Mouse (Mus musculus) erythroblast, embryonic 14.5 days (primary cell): Measurements from ENCODE around the gene Nav1. TPM values are rescaled to one million over a fixed set of nuclear protein-coding genes. Genes with fewer than 3 reads are reported as not detected.
A peak's percentile ranks its signal among the peaks of the same experiment; 100 is the strongest.

Source experiments
- H3K27me3 ChIP-seq: 2 replicates; pipeline ENCODE4 v1.6.1; 2012; ENCODE audit warnings: inconsistent platforms; ENCODE audit not compliant: control insufficient read depth
- H3K36me3 ChIP-seq: 2 replicates; pipeline ENCODE4 v1.6.1; 2012; ENCODE audit warnings: mild to moderate bottlenecking, inconsistent platforms; ENCODE audit not compliant: control insufficient read depth
- H3K4me1 ChIP-seq: 2 replicates; pipeline ENCODE4 v1.6.1; 2012; ENCODE audit warnings: inconsistent platforms; ENCODE audit not compliant: control insufficient read depth
- H3K4me3 ChIP-seq: replicated peaks from 2 replicates; pipeline ENCODE3; 2012; ENCODE audit warnings: moderate library complexity, mild to moderate bottlenecking, inconsistent platforms
- H3K9me3 ChIP-seq: 2 replicates; pipeline ENCODE4 v1.6.1; 2012; ENCODE audit warnings: low read length, inconsistent platforms, mixed read lengths; ENCODE audit not compliant: control insufficient read depth
- GATA1 ChIP-seq: IDR thresholded peaks from 2 replicates; pipeline ENCODE4 v1.6.1; 2012; ENCODE audit warnings: low read length, inconsistent platforms, mixed read lengths
- TAL1 ChIP-seq: IDR thresholded peaks from 3 replicates; pipeline ENCODE4 v1.6.1; 2012; ENCODE audit warnings: low read length, inconsistent platforms, mixed read lengths
- polyA plus RNA-seq: library from polyadenylated mRNA; stranded (reverse); fragments of >175 nt; gene quantifications from 2 replicates; pipeline ENCODE4 v1.2.3, GENCODE M21; 2012

Nav1 gene
- polyA plus RNA-seq, 1 experiment: 0.01 TPM

DNA sequence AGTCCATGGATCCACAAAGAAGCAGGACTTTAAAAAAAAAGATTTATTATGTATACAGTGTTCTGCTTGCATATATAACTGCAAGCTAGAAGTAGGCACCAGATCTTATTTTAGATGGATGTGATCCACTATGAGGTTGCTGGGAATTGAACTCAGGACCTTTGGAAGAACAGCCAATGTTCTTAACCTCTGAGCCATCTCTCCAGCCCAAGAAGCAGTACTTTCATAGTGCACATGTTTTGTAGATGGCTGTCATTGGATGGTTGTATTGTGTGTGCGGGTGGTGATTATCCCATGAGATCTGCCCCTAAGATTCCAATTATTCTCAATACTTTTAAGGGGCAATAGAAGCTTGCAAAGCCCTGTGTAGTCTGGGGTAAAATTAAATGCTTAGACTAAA, 124.4 kb downstream of the Nav1 start:
- no peaks in the 10 kb centered on the region for H3K9me3 ChIP-seq
- TF ChIP-seq TAL1 (no peak), GATA1 (no peak)
- no peaks in the 10 kb centered on the region for H3K27me3 ChIP-seq
- H3K4me1 ChIP-seq: no peaks in the 10 kb centered on the region
- H3K36me3 ChIP-seq: no peaks in the 10 kb centered on the region
- H3K4me3 ChIP-seq: no peak overlapping the region

DNA sequence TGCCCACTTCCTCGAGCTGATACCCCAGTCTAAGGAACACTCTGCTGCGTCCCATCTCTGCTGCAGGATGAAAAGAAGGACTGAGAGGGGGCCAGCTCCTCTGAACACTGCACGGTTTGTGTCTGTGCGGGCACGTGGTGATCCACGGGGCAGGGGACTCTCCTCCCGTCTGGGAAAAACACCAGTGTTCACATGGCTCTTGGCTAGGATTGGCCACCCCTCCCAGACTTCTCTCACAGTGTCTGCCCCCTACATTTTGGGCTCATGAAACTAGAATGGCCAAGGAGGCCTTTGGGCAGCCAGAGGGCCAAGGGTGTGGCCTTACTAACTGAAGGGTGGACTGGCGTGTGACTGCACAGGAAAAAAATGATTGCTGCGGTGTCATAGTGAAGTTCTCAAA, 125.4 kb downstream of the Nav1 start:
- no peaks in the 10 kb centered on the region for H3K9me3 ChIP-seq
- TF ChIP-seq TAL1 (no peak), GATA1 (no peak)
- H3K4me1 ChIP-seq: no peaks in the 10 kb centered on the region
- H3K36me3 ChIP-seq: no peaks in the 10 kb centered on the region
- no peak overlapping the region for H3K4me3 ChIP-seq
- no peaks in the 10 kb centered on the region for H3K27me3 ChIP-seq

DNA sequence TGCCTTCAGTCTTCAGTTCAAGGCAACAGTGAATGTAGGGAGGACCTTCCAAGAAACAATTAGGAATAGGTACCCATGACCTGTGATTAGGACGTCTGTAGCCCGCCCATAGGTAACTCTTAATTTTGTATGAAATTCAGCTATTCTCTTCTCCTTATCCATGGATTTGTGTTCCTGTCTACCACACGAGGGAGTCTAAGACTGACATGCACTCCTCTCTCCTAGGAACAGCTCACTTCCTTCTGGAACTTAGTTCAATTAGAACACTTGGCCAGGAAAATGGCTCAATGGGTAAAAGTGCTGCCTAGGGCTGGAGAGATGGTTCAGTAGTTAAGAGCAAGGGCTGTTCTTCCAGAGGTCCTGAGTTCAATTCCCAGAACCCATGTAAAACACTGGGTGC, 126.3 kb downstream of the Nav1 start:
- Histone ChIP-seq H3K9me3 (no peaks in the 10 kb centered on the region), H3K27me3 (no peaks in the 10 kb centered on the region), H3K36me3 (no peaks in the 10 kb centered on the region), H3K4me3 (no peak overlapping the region), H3K4me1 (no peaks in the 10 kb centered on the region)
- no peak for TF ChIP-seq TAL1
- no peak for TF ChIP-seq GATA1

DNA sequence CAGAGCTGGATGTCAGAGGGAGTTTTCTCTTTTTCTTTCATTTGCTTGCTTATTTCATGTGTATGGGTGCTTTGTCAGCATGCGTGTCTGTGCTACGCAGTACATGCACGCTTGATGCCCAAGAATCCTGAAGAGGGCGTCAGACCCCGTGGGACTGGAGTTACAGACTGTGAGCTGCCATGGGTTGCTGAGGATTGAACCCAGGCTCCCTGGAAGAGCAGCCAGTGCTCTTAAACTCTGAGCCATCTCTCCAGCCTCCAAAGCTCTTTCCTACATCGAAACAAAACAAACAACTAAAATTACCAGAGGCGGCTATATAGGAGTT, 131.6 kb downstream of the Nav1 start:
- no peaks in the 10 kb centered on the region for H3K4me1 ChIP-seq
- TF ChIP-seq GATA1 (no peak), TAL1 (no peak)
- no peaks in the 10 kb centered on the region; the same call in 1 of the 2 replicates for H3K36me3 ChIP-seq
- no peaks in the 10 kb centered on the region for H3K27me3 ChIP-seq
- H3K9me3 ChIP-seq: no peaks in the 10 kb centered on the region
- no peak overlapping the region for H3K4me3 ChIP-seq

DNA sequence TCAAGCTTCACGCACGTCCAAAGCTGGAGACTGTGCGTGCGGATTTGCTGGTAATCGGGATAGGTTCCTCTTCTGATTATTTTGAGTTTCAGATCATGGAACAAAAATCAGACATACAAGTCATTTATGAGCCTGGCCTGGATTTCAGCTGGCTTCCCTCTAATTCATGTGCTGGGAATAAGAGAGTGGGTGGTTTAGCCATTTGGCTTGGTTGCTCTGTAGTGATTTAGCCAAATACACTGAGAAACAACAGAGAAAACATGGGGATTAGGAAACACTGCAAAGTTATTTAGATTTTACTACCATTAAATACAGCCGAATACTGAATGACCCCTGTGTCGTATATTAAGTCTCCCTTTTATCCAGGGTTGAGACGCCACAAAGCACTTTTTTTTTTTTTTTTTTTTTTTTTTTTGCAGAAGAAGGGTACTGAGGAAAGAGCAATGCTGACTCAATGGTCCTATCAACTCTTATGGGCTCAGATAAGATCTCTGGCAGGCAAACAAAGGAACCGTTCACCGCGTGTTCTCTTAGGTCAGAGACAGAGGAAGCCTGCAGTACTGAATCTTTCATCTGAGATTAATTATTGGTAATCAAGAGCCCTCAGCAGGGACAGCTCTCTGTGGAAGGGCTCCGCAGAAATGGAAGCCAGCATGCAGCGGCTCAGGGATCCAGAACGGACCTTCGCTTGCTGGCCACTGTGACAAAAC, 132.1 kb downstream of the Nav1 start:
- TF ChIP-seq TAL1 (no peak), GATA1 (no peak)
- Histone ChIP-seq H3K4me1 (no peaks in the 10 kb centered on the region), H3K4me3 (no peak overlapping the region), H3K36me3 (no peaks in the 10 kb centered on the region; the same call in 1 of the 2 replicates), H3K9me3 (no peaks in the 10 kb centered on the region), H3K27me3 (no peaks in the 10 kb centered on the region)

DNA sequence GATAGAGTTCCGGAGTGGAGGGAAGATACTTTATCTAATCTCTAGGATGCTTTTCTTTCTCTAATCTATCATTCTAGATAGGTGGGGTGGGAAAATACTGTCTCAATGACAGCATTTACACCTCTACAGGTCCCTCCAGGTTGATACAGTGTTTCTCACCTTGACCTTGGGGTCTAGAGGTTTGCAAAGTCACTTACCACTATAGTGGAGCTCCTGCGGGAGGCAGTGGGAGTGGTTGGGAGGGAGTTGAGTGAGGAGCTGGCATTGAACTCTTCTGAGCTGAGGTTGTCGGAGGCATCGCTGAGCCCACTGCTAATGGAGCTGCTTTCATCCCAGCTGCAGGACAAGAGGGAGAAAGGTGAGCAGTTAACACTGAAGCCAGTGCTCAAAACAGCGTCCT, 134.6 kb downstream of the Nav1 start:
- H3K27me3 ChIP-seq: no peaks in the 10 kb centered on the region
- H3K9me3 ChIP-seq: no peaks in the 10 kb centered on the region
- TF ChIP-seq GATA1: no peak
- TF ChIP-seq TAL1: no peak
- H3K4me3 ChIP-seq: no peak overlapping the region
- H3K36me3 ChIP-seq: no peaks in the 10 kb centered on the region; the same call in 1 of the 2 replicates
- peaks cover 5% of the 10 kb centered on the region for H3K4me1 ChIP-seq

DNA sequence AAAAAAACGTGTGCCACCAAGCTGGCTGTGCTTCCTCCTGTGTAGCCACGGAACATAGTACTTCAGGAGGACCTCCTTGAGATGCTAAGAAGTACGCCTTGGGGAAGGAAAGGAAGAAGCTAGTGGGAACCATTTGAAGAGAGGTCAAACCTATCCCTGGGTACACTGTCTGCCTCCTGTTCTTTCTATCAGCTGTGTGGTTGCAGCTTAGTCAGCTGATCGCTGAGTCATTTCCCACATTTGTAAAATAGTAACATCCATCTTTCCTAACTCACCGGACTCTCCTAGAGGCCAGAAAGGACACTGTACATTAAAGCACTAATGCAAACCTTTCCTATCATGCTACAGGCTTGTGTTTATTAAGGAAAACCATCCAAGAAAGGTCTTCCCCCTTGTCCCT, 135.4 kb downstream of the Nav1 start:
- H3K27me3 ChIP-seq: no peaks in the 10 kb centered on the region
- H3K4me1 ChIP-seq: peaks cover 13% of the 10 kb centered on the region
- no peaks in the 10 kb centered on the region for H3K9me3 ChIP-seq
- H3K4me3 ChIP-seq: no peak overlapping the region
- TF ChIP-seq TAL1 (no peak), GATA1 (no peak)
- H3K36me3 ChIP-seq: no peaks in the 10 kb centered on the region; the same call in 1 of the 2 replicates

DNA sequence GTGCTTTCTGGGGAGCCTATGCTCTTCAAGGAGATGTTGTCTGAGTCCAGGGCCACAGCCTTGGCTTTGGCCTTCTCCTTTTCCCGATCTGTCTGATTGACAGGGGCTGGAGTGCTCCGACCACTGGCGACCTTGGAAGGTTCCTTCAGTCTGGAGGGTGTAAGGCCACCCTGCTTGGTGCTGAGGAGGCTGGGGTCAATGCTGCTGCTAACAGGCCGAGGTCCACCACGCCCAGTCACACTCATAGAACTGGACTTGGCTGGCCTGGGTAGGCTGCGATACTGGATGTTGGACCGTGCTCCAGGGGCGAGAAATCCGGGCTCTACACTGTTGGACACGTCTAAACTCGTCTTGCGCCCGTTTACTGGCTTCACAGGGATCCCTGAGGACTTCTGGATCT, 136.5 kb downstream of the Nav1 start:
- Histone ChIP-seq H3K4me3 (no peak overlapping the region), H3K36me3 (no peaks in the 10 kb centered on the region; the same call in 1 of the 2 replicates), H3K9me3 (no peaks in the 10 kb centered on the region), H3K27me3 (no peaks in the 10 kb centered on the region), H3K4me1 (peaks cover 21% of the 10 kb centered on the region)
- TF ChIP-seq TAL1 (no peak), GATA1 (no peak)

DNA sequence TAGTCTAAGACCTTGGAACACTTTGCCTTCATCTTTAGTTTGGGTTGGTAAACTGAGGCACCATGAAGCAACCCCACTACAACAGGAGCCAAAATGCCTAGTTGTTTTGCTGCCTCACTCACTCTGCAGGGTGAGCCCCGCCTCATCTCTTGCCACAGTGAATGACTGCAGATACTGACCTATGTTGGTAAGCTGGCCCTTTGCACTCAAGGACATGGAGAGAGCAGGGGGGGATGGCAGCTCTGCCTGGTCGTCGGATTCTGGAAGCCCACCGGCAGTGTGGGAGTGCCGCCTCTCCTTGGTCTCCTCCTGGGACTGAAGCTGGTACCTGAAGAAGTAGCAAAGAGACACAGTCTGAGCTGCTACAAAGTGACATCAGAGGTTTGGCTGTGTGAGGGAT, 139.6 kb downstream of the Nav1 start:
- H3K4me3 ChIP-seq: peak overlapping the region; percentile 33
- TF ChIP-seq TAL1 (no peak), GATA1 (no peak)
- H3K36me3 ChIP-seq: no peaks in the 10 kb centered on the region; the same call in 1 of the 2 replicates
- H3K4me1 ChIP-seq: peaks cover 21% of the 10 kb centered on the region
- no peaks in the 10 kb centered on the region for H3K27me3 ChIP-seq
- no peaks in the 10 kb centered on the region for H3K9me3 ChIP-seq

DNA sequence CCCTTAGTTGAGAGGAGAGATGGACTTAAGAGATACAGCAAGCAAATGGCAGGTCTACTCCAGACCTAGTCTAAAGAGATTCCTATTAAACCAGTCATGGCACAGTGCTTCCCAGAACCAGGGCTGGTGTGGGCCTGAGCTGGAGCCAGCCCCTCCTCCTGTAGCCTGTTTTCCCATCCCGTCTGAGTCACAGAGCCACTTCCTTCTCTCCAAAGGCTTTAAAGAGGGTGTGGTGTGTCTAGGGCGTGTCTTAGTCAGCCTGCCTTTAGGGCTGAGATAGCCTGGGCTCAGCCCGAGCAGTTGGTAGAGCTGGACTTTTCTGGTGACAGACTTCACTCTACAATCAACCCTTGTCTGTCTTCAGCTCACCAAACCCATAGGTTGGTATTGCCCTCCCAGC, 140.2 kb downstream of the Nav1 start:
- no peaks in the 10 kb centered on the region for H3K27me3 ChIP-seq

More for the DNA sequence above, 140.2 kb downstream of the Nav1 start:
- TF ChIP-seq GATA1 (no peak), TAL1 (no peak)
- H3K4me1 ChIP-seq: peaks cover 21% of the 10 kb centered on the region
- peak overlapping the region; percentile 33 for H3K4me3 ChIP-seq
- H3K9me3 ChIP-seq: no peaks in the 10 kb centered on the region
- no peaks in the 10 kb centered on the region; the same call in 1 of the 2 replicates for H3K36me3 ChIP-seq
